Mouse (Mus musculus) monocyte, adult 2 months (primary cell): ENCODE measurements around the gene Ncoa3.

Experiments
- DNase-seq, 2 experiments: peaks; one replicate each; pipeline ENCODE4 v3.0.0; 2022; ENCODE audit warnings: low spot score in 2 of 2, low read depth in 1 of 2

The Ncoa3 gene

GRCm38 (mm10) chr2:166031120-166031929 lies 38.9 kb downstream of the Ncoa3 start:
- no peak for DNase-seq

GRCm38 (mm10) chr2:166032628-166033027 lies 40.2 kb downstream of the Ncoa3 start:
- no peak for DNase-seq

DNA sequence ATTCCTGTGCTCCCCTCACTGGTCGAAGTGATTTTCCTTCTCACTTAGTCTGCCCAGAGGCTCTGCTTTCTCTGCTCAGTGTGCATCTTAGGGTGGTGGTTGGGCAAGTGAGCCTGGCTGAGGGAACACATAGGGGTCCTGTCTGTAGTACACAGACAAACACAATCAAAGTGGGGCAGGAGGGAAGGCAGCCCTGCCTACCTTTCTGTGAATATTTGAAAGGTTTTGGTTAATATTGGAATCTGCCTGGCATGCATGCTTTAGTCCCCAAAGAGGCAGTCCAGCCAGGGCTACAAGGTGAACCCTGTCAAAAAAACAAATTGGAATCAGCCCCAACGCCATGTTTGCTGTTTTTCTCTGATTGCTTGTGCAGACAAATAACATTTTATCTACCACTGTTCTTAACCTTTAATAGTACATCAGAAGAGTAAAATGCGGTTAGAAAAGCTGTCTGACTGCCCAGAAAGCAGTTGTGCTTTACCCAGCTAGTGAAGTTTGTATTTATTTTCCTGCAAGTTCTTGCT lies 42.6 kb downstream of the Ncoa3 start:
- DNase-seq, result no peak

DNA sequence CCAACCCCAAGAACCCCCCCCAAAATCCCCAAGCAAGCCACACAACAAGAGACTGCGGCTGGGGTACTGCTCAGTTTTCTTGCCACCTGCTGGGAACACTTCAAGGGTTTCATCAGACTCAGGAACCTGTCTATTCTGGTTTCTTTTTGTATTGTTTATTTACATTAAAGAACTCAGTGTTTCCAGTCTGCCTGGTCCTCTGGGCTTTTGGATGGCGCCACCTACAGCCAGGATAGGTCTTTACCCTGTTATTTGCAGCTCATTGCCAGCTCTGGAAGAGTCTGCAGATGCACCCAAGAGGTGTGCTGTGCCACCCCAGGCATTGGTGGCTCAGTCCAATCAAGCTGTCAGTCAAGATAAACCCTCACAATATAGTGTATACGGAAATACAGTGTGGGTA lies 43.3 kb downstream of the Ncoa3 start:
- peak in 1 of 2 experiments; percentile 40 for DNase-seq

DNA sequence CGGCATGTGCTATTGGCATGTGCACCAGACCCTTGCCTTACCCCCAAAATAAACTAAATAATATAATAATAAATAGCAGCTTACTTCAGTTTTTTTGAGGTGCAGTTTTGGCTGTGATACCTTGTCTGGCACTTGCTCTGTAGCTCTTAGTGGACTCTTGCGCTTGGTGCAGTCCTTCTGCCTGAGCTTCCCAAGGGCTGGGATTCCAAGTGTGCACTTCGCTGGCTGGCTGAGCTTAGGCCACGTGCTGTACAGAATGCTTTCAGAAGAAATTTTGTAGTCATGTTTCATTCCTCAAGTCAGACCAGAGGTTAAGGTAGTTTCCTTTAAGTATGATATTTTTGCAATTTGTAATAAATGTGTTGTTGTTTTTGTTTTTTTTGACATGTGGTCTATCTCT lies 47.2 kb downstream of the Ncoa3 start:
- no peak for DNase-seq

GRCm38 (mm10) chr2:166042542-166042941 lies 50.1 kb downstream of the Ncoa3 start:
- no peak for DNase-seq

- no peak for DNase-seq
Measured at GRCm38 (mm10) chr2:166045006-166045405, 52.6 kb downstream of the Ncoa3 start.

DNA sequence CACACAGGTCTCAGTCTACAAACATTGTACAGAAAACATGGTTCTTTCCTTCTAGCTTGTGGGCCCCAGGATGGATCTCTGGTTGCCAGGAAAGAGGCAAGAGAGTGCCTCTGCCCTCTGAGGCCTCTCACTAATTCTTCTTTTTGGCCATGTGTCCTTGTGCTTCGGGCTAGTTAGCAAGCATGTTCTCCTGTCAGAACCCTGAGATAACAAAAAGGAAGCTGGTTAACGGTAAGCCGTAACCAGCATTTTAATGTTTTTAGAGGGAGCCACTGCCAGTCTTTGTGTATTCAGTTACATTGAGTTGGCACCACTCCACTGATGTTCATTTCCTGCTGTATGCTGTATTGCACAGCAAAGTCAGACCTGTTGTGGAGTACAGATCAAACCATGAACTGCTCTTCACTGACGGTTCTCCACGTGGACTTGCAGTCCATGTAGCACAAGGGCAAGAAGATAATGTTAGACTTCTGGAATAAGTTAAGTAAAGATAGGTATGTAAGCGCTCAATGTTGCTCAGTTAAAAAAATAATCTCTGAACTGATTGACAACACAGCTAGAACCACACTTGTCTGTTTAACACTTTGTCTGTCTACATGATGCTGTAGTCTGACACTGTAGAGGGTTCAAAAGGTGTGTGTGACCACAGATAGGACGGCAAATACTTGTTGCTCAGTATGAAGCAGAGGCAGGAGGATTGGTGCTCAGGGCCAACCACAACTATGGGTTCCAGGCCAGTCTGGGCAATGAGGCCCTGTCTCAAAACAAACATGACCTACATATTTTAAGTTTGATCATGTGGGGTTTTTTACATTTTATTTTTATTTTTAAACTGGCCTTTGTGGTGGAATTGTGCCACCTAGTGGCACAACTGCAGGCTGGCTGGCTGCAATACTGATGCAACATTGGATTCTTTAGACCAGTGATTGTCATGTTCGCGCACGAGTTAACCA lies 53.4 kb downstream of the Ncoa3 start:
- DNase-seq, result no peak

- no peak for DNase-seq
Measured at GRCm38 (mm10) chr2:166047931-166048330, 55.5 kb downstream of the Ncoa3 start.

- no peak for DNase-seq
Measured at GRCm38 (mm10) chr2:166048852-166049251, 56.4 kb downstream of the Ncoa3 start.

- no peak for DNase-seq
Measured at GRCm38 (mm10) chr2:166051421-166051820, 59.0 kb downstream of the Ncoa3 start.

GRCm38 (mm10) chr2:166051966-166052365 lies 59.5 kb downstream of the Ncoa3 start:
- DNase-seq, result no peak

DNA sequence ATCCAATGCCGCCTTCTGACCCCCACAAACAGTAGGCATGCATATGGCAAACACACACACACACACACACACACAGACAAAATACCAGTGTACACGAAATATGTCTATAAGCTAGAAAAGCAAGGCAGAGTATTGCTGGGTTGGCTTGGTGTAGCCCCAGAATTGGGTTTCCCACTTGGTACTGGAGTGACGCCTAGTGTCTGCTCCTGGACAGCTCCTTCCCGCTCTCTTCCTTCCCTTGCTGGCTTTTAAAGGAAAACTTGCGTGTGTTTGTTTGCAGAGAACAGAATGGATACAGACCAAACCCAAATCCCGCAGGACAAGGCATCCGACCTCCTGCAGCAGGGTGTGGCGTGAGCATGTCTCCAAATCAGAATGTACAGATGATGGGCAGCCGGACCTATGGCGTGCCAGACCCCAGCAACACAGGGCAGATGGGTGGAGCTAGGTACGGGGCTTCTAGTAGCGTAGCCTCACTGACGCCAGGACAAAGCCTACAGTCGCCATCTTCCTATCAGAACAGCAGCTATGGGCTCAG lies 61.6 kb downstream of the Ncoa3 start:
- DNase-seq, result no peak

DNA sequence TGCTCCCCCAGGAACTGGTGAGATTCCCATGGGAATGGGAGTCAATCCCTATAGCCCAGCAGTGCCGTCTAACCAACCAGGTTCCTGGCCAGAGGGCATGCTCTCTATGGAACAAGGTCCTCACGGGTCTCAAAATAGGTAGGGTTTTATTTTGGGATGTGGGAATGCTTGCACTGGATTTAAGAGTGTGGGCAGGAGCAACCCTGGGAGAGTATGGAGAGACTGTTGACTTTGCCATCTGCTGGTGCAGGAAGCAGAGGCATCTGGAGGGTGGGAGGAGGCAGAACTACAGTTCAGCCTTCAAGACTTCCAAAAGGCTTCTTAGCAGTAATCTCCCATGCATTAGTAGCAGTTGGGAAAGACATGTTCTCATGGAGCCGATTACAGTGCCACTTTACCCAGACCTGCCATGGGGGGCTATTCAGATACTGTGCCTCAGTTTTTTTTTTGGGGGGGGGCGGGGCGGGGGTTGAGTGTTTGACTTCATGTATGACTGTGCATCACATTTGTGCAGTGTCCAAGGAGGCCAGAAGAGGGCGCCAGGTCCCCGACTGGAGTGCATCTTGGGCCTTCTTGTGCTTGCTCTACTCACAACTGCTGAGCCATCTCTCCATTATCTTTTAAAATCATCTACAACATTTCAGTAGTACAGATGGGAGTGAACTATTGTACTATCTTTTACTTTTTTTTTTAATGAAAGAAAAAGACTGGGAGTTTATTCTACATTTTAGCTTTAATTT lies 67.4 kb downstream of the Ncoa3 start:
- no peak for DNase-seq

GRCm38 (mm10) chr2:166062008-166062407 lies 69.6 kb downstream of the Ncoa3 start:
- DNase-seq, result no peak

GRCm38 (mm10) chr2:166062431-166062830 lies 70.0 kb downstream of the Ncoa3 start:
- DNase-seq, result no peak

- no peak for DNase-seq
Measured at GRCm38 (mm10) chr2:166066434-166066833, 74.0 kb downstream of the Ncoa3 start.

GRCm38 (mm10) chr2:166068261-166068660 lies 75.8 kb downstream of the Ncoa3 start:
- DNase-seq, result no peak

DNA sequence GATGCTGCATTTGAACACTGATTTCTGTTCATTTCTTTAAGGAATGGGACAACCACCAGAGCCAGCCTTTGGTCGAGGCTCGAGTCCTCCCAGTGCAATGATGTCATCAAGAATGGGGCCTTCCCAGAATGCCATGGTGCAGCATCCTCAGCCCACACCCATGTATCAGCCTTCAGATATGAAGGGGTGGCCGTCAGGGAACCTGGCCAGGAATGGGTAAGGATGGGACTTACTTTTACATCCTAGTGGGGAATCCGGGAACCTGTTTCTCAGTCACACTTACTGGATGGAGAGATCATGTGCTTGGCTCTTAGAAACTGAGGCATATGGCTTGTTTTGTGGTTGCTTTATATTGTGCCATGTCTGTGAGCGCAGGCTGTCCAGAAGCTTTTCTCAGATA lies 76.7 kb downstream of the Ncoa3 start:
- DNase-seq, result no peak

- no peak for DNase-seq
Measured at GRCm38 (mm10) chr2:166069738-166070137, 77.3 kb downstream of the Ncoa3 start.

DNA sequence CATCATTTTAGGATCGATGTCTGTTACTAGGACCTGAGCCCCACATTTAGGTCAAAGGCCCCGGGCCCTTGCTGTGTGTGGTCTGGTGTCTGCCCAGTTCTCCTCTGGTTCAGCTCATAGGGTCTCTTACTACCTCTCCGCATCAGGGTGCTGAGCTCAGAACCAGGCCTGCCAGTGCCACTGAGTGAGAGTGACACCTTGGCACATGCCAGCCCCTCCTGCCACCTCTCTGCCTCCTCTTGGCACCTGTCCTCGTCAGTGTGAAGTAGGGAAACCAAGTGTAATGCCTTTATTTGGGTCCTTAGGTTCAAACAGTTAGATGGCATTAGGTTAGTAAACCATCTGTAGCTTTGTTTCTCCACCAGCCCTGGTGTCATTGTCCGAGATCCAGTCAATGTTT lies 79.0 kb downstream of the Ncoa3 start:
- DNase-seq, result no peak
